Mouse (Mus musculus): ENCODE data around the gene Rb1. TPM values are rescaled to one million over a fixed set of nuclear protein-coding genes. Genes with fewer than 3 reads are reported as not detected.

Rb1 gene
- polyA plus RNA-seq (2012; rRNA removed), result 4.1 and 7.8 TPM in 2 replicates

GRCm38 (mm10) chr14:73325456-73326381 lies at the start of gene Rb1:
TSS of gene Rb1 (minus strand) at chr14:73325822.
- peak; percentile 64; the same call in 1 of the 2 replicates for TF ChIP-seq POLR2A (IDR thresholded peaks at IDR 0.05; ENCODE audit: borderline replicate concordance, extremely low read depth, low read depth, low read length)
- no peak for TF ChIP-seq CTCF (IDR thresholded peaks at IDR 0.05; ENCODE audit: insufficient read depth, low read length)
- Histone ChIP-seq H3K4me3 (replicated peaks; ENCODE audit: extremely low read depth, low read depth, low read length) (peak within 1 kb of the TSS; percentile 71), H3K4me1 (ENCODE audit: control insufficient read depth, insufficient read depth, low read length) (peaks cover 5% of the 10 kb centered on the region)
- under 1% methylated on average over 117 of the region's 135 CpGs for WGBS
- peak; percentile 83 for DNase-seq

DNA sequence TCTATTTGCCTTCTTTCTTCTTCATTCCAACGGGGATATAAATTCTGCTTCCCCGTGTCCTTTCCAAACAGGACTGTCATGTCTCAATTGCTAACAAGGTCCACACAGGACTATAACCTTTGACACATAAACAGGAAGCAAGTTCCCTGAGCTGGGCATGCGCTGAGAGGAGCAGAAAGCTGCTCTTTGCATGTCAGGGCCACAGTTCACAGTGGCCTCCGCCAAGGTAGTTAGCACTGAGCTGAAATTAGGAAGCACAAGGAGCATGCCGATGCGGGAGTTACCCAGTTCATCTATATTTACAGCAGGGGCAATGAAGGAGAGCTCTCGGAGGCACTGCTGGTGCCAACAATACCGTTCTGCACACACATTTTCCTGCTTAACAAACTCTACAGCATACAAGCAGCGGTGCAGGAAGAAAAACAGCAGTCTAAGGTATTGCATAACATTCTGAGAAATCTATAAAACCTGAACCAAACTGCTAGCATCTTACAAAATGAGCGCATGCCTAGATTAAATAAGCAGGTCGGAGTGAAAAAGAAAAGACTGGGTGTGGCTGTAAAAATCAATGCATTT lies 48.8 kb upstream of the Rb1 start:
- TF ChIP-seq CTCF (IDR thresholded peaks at IDR 0.05; ENCODE audit: insufficient read depth, low read length) (no peak), POLR2A (IDR thresholded peaks at IDR 0.05; ENCODE audit: borderline replicate concordance, extremely low read depth, low read depth, low read length) (no peak)
- DNase-seq, result peak; percentile 41
- Histone ChIP-seq H3K4me3 (replicated peaks; ENCODE audit: extremely low read depth, low read depth, low read length) (no peak overlapping the region), H3K4me1 (ENCODE audit: control insufficient read depth, insufficient read depth, low read length) (peaks cover 54% of the 10 kb centered on the region)
- WGBS, result 17% methylated on average over 11 of the region's 11 CpGs

- H3K4me3 ChIP-seq (replicated peaks; ENCODE audit: extremely low read depth, low read depth, low read length), result no peak overlapping the region
- 38% methylated on average over 8 of the region's 8 CpGs for WGBS
- DNase-seq, result no peak
- peaks cover 60% of the 10 kb centered on the region for H3K4me1 ChIP-seq (ENCODE audit: control insufficient read depth, insufficient read depth, low read length)
- TF ChIP-seq CTCF (IDR thresholded peaks at IDR 0.05; ENCODE audit: insufficient read depth, low read length), result no peak
- TF ChIP-seq POLR2A (IDR thresholded peaks at IDR 0.05; ENCODE audit: borderline replicate concordance, extremely low read depth, low read depth, low read length), result no peak
These were observed 48.0 kb upstream of the Rb1 start for GRCm38 (mm10) chr14:73373606-73374005.

DNA sequence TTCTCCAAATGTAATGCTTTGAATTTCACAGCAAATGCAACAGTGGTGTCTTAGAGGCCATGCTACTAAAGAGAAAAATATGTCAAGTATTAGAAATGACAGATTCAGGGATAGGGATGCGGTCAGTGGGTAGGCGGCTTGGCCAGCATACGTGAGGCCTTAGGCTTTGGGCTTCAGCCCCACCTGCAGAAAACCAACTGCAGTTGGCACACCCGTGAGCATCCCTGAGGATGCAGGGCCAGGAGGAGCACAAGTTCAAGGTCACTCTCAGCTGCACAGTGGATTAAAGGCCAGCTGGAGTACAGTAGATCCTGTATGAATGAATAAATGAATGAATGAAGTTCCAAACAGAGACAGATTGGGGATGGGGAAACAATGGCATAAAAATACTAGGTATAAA lies 47.4 kb upstream of the Rb1 start:
- H3K4me1 ChIP-seq (ENCODE audit: control insufficient read depth, insufficient read depth, low read length), result peaks cover 60% of the 10 kb centered on the region
- no peak for TF ChIP-seq CTCF (IDR thresholded peaks at IDR 0.05; ENCODE audit: insufficient read depth, low read length)
- no peak for TF ChIP-seq POLR2A (IDR thresholded peaks at IDR 0.05; ENCODE audit: borderline replicate concordance, extremely low read depth, low read depth, low read length)
- 73% methylated on average over 4 of the region's 4 CpGs for WGBS
- H3K4me3 ChIP-seq (replicated peaks; ENCODE audit: extremely low read depth, low read depth, low read length), result no peak overlapping the region
- DNase-seq, result no peak

- DNase-seq, result no peak
- Histone ChIP-seq H3K4me1 (ENCODE audit: control insufficient read depth, insufficient read depth, low read length) (peaks cover 54% of the 10 kb centered on the region), H3K4me3 (replicated peaks; ENCODE audit: extremely low read depth, low read depth, low read length) (no peak overlapping the region)
- no peak for TF ChIP-seq CTCF (IDR thresholded peaks at IDR 0.05; ENCODE audit: insufficient read depth, low read length)
- TF ChIP-seq POLR2A (IDR thresholded peaks at IDR 0.05; ENCODE audit: borderline replicate concordance, extremely low read depth, low read depth, low read length), result no peak
- 68% methylated on average over 4 of the region's 4 CpGs for WGBS
These were observed 46.0 kb upstream of the Rb1 start for GRCm38 (mm10) chr14:73371577-73371976.

GRCm38 (mm10) chr14:73370695-73371372 lies 45.2 kb upstream of the Rb1 start:
- 40% methylated on average over 23 of the region's 23 CpGs for whole genome bisulfite sequencing
- Histone ChIP-seq H3K4me1 (ENCODE audit: control insufficient read depth, insufficient read depth, low read length) (peaks cover 51% of the 10 kb centered on the region), H3K4me3 (replicated peaks; ENCODE audit: extremely low read depth, low read depth, low read length) (no peak overlapping the region)
- TF ChIP-seq CTCF (IDR thresholded peaks at IDR 0.05; ENCODE audit: insufficient read depth, low read length) (no peak), POLR2A (IDR thresholded peaks at IDR 0.05; ENCODE audit: borderline replicate concordance, extremely low read depth, low read depth, low read length) (no peak; the same call in 1 of the 2 replicates)
- DNase-seq, result no peak

DNA sequence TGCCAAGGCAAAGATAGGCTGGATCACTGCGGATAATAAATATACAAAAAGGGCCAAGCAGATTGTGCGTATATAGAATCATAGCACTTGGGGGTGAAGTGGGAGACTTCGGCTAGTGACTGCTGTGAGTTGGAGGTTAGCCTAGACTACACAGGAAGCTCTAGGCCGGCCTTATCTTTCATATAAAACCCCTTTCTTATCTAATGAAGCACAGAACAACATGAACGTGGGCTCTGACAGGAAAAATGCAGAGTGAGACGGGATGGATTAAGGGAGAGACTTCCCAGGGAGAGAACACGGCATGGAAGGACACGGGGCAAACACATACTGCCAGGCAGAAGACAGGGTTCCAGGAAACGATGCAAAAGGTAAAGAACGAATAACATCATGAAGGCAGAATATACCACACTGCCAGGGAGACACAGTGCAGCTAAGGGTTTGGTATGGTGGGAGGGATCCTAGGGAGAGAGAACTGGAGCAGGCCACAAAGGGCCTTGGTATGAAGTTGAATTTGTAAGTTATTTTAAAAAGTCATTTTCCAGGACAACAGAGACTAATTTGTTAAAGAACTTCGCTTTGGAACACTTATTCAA lies 44.6 kb upstream of the Rb1 start:
- no peak for DNase-seq
- peaks cover 48% of the 10 kb centered on the region for H3K4me1 ChIP-seq (ENCODE audit: control insufficient read depth, insufficient read depth, low read length)
- no peak for TF ChIP-seq POLR2A (IDR thresholded peaks at IDR 0.05; ENCODE audit: borderline replicate concordance, extremely low read depth, low read depth, low read length)
- no peak for TF ChIP-seq CTCF (IDR thresholded peaks at IDR 0.05; ENCODE audit: insufficient read depth, low read length)
- H3K4me3 ChIP-seq (replicated peaks; ENCODE audit: extremely low read depth, low read depth, low read length), result no peak overlapping the region
- 36% methylated on average over 11 of the region's 11 CpGs for WGBS

GRCm38 (mm10) chr14:73369634-73370033 lies 44.0 kb upstream of the Rb1 start:
- no peak for DNase-seq
- Histone ChIP-seq H3K4me1 (ENCODE audit: control insufficient read depth, insufficient read depth, low read length) (peaks cover 43% of the 10 kb centered on the region), H3K4me3 (replicated peaks; ENCODE audit: extremely low read depth, low read depth, low read length) (no peak overlapping the region)
- no peak for TF ChIP-seq POLR2A (IDR thresholded peaks at IDR 0.05; ENCODE audit: borderline replicate concordance, extremely low read depth, low read depth, low read length)
- no peak for TF ChIP-seq CTCF (IDR thresholded peaks at IDR 0.05; ENCODE audit: insufficient read depth, low read length)
- 52% methylated on average over 4 of the region's 4 CpGs for WGBS

GRCm38 (mm10) chr14:73368966-73369365 lies 43.3 kb upstream of the Rb1 start:
- DNase-seq, result no peak
- TF ChIP-seq CTCF (IDR thresholded peaks at IDR 0.05; ENCODE audit: insufficient read depth, low read length) (no peak), POLR2A (IDR thresholded peaks at IDR 0.05; ENCODE audit: borderline replicate concordance, extremely low read depth, low read depth, low read length) (no peak)
- H3K4me1 ChIP-seq (ENCODE audit: control insufficient read depth, insufficient read depth, low read length), result peaks cover 36% of the 10 kb centered on the region
- H3K4me3 ChIP-seq (replicated peaks; ENCODE audit: extremely low read depth, low read depth, low read length), result no peak overlapping the region
- WGBS, result 70% methylated on average over 13 of the region's 13 CpGs
